Mouse (Mus musculus): ENCODE measurements around the gene Rarres2. TPM values are rescaled to one million over a fixed set of nuclear protein-coding genes. Genes with fewer than 3 reads are reported as not detected.

The Rarres2 gene
- polyA plus RNA-seq, 1 experiment from 2014 or later, result 84.0 TPM

DNA sequence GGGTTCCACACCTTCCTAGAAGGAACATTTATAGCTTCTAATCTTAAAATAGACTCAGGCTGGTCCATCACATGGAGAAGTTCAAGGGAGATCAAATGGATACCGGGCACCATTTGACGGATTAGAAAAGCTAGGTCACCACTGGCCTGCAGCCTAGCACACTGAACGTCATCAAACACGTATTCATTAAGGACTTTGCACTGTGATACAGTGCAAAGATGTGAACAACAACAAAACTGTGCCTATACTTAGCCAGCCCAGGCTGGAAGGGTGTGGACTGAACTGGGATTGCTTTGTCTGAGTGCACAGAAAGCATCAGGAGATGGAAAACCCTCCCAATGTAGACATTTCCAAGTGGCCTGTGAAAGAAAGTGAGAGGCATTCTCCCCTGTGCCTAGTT lies 18.8 kb downstream of the Rarres2 start:
- no peaks in the 10 kb centered on the region for H3K9me3 ChIP-seq
- 73% methylated on average over 4 of the region's 4 CpGs for WGBS
- no peaks in the 10 kb centered on the region for H3K27me3 ChIP-seq
- H3K4me3 ChIP-seq, result peak overlapping the region; percentile 59
- H3K9ac ChIP-seq, result peak overlapping the region; percentile 61; the same call in 1 of the 2 replicates
- H3K4me2 ChIP-seq, result peak overlapping the region; percentile 82
- ATAC-seq (ENCODE audit: borderline replicate concordance, extremely low read depth, low FRiP score, low TSS enrichment), result no peak
- H3K27ac ChIP-seq, result peak overlapping the region; percentile 99
- peaks cover 9% of the 10 kb centered on the region; the same call in 1 of the 2 replicates for H3K4me1 ChIP-seq
- no peaks in the 10 kb centered on the region for H3K36me3 ChIP-seq

DNA sequence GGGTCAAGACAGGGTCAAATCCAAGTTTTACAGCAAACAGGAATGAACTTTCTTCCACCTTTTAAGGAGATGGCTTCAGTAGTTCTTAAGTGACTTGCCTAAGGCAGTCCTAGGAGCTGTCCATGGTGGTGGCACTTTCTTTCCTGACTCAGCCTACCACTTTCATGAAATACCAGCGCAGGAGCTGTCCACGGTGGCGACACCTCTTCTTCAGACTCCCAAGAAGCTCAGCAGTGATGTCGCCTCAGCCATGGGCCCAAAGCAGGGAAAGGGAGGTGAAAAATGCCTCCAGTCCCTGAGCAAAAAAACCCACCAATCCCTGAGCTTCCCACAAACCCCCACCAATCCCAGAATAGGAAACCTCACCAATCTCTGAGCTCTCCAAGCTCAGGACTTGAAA lies 19.7 kb downstream of the Rarres2 start:
- Histone ChIP-seq H3K27ac (no peak overlapping the region), H3K4me3 (no peak overlapping the region), H3K4me1 (peaks cover 9% of the 10 kb centered on the region; the same call in 1 of the 2 replicates), H3K9ac (no peak overlapping the region), H3K27me3 (no peaks in the 10 kb centered on the region), H3K36me3 (no peaks in the 10 kb centered on the region), H3K9me3 (no peaks in the 10 kb centered on the region), H3K4me2 (no peak overlapping the region)
- 50% methylated on average over 4 of the region's 4 CpGs for WGBS
- ATAC-seq (ENCODE audit: borderline replicate concordance, extremely low read depth, low FRiP score, low TSS enrichment), result no peak

DNA sequence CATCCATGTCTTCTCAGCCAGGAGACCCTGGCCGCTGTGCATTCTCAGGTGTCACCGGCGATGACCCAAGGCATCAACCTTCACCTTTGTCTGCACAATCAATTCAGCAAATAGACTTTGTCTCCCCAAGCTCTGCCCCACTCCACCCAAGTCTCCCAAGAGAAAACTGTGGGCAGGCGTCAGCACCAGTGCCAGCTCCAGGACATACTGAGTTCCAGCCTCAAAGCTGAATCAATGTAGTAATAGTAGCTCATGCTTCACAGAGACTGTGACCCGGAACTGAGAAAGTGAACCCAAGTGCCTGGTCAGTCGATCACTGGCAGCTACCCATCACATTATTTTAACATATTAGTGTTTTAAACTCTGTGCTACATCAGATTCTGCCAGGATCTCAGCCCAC lies 24.3 kb downstream of the Rarres2 start:
- Histone ChIP-seq H3K4me1 (no peaks in the 10 kb centered on the region), H3K4me2 (no peak overlapping the region), H3K27me3 (no peaks in the 10 kb centered on the region), H3K27ac (no peak overlapping the region), H3K9me3 (no peaks in the 10 kb centered on the region), H3K4me3 (no peak overlapping the region), H3K36me3 (no peaks in the 10 kb centered on the region), H3K9ac (no peak overlapping the region)
- no peak for ATAC-seq (ENCODE audit: borderline replicate concordance, extremely low read depth, low FRiP score, low TSS enrichment)
- WGBS, result 79% methylated on average over 6 of the region's 6 CpGs

DNA sequence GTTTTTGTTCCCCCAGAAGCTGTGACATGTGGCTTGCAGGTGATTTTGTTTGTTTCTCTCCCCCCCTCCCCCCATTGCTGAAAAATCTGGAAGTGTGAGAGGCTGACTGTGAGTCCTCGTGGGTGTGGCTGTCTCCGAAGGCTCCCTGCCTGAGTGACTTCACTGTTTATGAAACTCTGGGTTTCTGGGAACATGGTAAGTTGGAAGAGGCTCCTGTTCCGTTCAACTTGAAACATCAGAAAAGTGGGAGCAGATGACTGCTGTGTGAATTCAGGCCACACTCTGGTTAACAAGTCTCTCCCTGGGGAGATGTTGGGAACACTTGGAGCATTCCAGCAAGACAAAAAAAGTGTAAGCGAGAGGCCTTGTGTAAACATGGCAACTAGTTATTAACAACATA lies 25.7 kb downstream of the Rarres2 start:
- WGBS, result 49% methylated on average over 4 of the region's 4 CpGs
- Histone ChIP-seq H3K27me3 (no peaks in the 10 kb centered on the region), H3K36me3 (no peaks in the 10 kb centered on the region), H3K4me3 (no peak overlapping the region), H3K27ac (no peak overlapping the region), H3K9me3 (no peaks in the 10 kb centered on the region), H3K4me2 (no peak overlapping the region), H3K9ac (no peak overlapping the region), H3K4me1 (peaks cover 3% of the 10 kb centered on the region)
- no peak for ATAC-seq (ENCODE audit: borderline replicate concordance, extremely low read depth, low FRiP score, low TSS enrichment)

DNA sequence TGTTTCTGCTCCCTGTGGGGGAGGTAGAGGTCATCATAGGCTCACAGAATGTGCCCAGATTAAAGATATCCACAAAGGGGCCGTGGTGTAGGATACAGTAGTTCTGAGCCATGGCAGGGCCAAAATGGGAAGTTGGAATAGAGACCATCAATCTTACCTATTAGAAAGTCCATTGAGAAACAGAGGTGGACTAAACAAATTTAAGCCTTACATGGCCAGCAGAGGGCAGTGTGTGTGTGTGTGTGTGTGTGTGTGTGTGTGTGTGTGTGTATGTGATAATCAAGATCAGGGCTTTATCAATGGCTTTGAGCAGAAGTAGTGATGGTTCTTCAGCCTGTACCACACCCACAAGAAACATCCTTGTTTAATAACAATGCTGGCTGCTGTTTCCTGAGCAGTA lies 26.3 kb downstream of the Rarres2 start:
- Histone ChIP-seq H3K27ac (no peak overlapping the region), H3K4me2 (no peak overlapping the region), H3K4me1 (peaks cover 7% of the 10 kb centered on the region), H3K27me3 (no peaks in the 10 kb centered on the region), H3K36me3 (no peaks in the 10 kb centered on the region), H3K4me3 (no peak overlapping the region), H3K9ac (no peak overlapping the region), H3K9me3 (no peaks in the 10 kb centered on the region)
- ATAC-seq (ENCODE audit: borderline replicate concordance, extremely low read depth, low FRiP score, low TSS enrichment), result no peak; the same call in 1 of the 2 replicates
- 64% methylated on average over 1 of the region's 1 CpGs for WGBS

DNA sequence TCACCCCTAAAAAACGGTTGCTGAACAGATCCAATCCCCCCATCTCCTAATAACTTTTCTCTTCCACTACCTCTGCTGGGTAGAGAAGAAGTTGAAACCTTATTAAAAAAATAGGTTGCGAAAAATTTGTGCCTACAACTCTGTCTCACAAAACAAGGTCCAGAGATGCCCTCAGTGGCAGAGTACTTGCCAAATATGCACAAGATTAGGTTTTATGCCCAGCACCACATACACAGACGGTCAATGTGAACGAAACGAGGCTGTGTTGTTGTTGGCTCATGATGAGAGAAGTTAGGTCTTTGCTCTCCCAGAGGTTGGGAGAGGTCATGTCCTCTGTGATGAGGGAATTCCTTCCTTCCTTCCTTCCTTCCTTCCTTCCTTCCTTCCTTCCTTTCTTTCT lies 27.3 kb downstream of the Rarres2 start:
- whole genome bisulfite sequencing, result 49% methylated on average over 5 of the region's 5 CpGs
- H3K36me3 ChIP-seq, result no peaks in the 10 kb centered on the region
- no peaks in the 10 kb centered on the region for H3K27me3 ChIP-seq
- H3K9me3 ChIP-seq, result no peaks in the 10 kb centered on the region
- H3K4me3 ChIP-seq, result no peak overlapping the region
- H3K27ac ChIP-seq, result no peak overlapping the region
- H3K4me2 ChIP-seq, result no peak overlapping the region
- H3K9ac ChIP-seq, result no peak overlapping the region
- H3K4me1 ChIP-seq, result peaks cover 9% of the 10 kb centered on the region
- ATAC-seq (ENCODE audit: borderline replicate concordance, extremely low read depth, low FRiP score, low TSS enrichment), result no peak

DNA sequence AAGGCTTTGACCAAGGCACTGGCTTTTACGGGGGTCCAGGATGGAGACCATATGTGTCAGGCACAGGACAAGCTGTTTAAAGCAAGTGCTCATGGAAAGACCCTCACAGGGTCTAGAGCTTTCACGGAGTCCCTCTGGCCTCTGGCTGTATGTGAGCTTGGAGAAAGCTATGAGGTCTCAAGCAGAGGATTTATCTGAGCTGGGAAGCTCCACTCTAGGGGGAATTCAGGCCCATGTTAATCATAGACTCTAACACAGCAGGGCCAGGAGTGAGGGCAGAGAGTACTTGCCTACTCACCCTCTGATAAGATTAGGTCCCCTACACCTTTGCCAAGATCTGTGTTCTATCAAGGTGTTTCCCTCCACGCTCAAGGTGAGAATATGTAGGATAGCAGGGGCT lies 30.0 kb downstream of the Rarres2 start:
- WGBS, result 85% methylated on average over 3 of the region's 3 CpGs
- H3K9ac ChIP-seq, result no peak overlapping the region
- H3K4me2 ChIP-seq, result no peak overlapping the region
- ATAC-seq (ENCODE audit: borderline replicate concordance, extremely low read depth, low FRiP score, low TSS enrichment), result no peak
- H3K27ac ChIP-seq, result no peak overlapping the region
- no peak overlapping the region for H3K4me3 ChIP-seq
- no peaks in the 10 kb centered on the region for H3K36me3 ChIP-seq
- no peaks in the 10 kb centered on the region for H3K27me3 ChIP-seq
- peaks cover 12% of the 10 kb centered on the region for H3K4me1 ChIP-seq
- H3K9me3 ChIP-seq, result no peaks in the 10 kb centered on the region

DNA sequence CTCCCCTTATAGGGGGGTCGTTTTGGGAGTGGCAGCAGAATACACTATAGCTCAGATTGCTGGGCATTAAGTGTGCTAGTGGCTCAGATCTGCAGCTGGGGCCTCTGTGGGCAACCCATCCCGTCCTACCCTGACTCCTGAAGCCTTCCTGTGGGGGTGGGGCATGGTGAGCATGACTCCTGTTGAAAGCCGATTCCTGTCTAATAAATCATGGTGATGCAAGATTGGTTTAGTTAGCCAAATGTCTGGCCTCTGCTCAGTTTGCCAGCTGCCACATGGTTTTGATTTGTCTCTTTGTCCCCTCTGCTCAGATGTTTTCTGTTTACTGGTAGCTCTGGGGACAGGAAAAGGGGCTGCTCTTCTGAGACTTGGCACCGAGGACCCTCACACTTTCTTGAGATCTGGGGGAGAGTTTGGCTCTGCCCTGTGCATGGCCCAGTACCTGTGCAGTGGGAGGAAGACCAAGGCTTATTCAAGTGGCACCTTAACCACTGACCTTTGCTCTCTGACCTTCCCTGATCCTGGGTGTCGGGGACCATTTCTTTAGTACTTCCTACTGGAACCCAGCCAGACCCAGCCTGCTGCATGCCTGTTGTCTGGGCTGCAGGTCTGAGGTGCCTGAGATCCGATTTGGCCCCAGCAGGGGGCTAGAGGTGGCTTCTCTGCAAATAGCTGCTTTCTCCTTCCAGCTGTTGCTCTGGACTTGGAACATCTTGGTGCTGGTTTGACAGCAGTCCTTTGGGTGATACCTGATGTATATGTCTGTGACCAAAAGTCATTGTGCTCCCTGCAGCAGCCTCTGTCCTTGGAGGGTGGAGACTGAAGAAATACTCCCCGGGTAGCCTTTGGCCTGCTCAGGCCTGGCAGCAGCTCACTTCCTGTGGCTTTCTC lies 30.8 kb downstream of the Rarres2 start:
- Histone ChIP-seq H3K4me3 (no peak overlapping the region), H3K27ac (peak overlapping the region; percentile 22; the same call in 1 of the 2 replicates), H3K9me3 (no peaks in the 10 kb centered on the region), H3K4me2 (no peak overlapping the region), H3K36me3 (no peaks in the 10 kb centered on the region), H3K27me3 (no peaks in the 10 kb centered on the region), H3K9ac (no peak overlapping the region), H3K4me1 (peaks cover 20% of the 10 kb centered on the region)
- WGBS, result 23% methylated on average over 7 of the region's 7 CpGs
- ATAC-seq (ENCODE audit: borderline replicate concordance, extremely low read depth, low FRiP score, low TSS enrichment), result peak; percentile 13; the same call in 1 of the 2 replicates

DNA sequence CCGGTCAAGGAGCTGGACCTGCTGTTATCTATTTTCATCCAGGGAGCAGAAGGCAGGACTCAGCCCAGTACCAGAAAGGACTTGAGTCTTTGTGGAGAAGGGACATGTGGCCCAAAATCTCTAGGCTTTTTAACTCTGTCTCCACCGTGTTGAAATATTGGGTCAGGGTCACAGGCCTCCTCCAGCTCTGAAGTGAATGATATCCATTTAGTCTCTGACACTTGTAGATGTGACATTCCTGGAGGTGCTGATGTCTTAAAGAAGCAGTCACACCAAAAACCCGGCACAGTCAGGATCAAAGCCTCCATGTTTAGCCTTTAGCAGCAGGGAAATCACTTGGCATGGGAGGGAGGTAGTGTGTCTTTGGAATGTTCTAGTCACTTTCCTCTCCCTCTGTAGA lies 31.9 kb downstream of the Rarres2 start:
- no peak overlapping the region for H3K9ac ChIP-seq
- H3K36me3 ChIP-seq, result no peaks in the 10 kb centered on the region
- no peaks in the 10 kb centered on the region for H3K9me3 ChIP-seq
- WGBS, result 41% methylated on average over 3 of the region's 3 CpGs
- no peak for ATAC-seq (ENCODE audit: borderline replicate concordance, extremely low read depth, low FRiP score, low TSS enrichment)
- no peak overlapping the region for H3K4me2 ChIP-seq
- no peak overlapping the region for H3K27ac ChIP-seq
- H3K4me1 ChIP-seq, result peaks cover 20% of the 10 kb centered on the region
- no peak overlapping the region for H3K4me3 ChIP-seq
- H3K27me3 ChIP-seq, result no peaks in the 10 kb centered on the region

DNA sequence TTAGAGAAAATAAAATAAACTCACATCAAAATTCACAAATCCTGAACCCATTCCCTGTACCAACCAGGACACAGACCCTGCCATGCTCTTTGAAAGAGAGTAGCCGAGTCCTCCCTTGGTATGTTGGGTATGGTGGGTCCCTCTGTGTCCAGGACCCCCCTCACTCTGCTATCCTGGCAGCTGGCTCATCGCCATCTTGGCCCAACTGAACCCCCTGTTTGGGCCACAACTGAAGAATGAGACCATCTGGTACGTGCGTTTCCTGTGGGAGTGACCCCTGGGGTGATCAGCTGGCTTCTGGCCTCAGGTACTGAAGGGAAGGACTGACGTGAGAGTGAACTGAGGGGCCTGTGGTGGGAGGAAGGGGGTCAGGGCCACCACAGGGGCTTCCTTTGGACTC lies 32.7 kb downstream of the Rarres2 start:
- Histone ChIP-seq H3K9ac (no peak overlapping the region), H3K4me3 (no peak overlapping the region)
- WGBS, result 70% methylated on average over 5 of the region's 5 CpGs

DNA sequence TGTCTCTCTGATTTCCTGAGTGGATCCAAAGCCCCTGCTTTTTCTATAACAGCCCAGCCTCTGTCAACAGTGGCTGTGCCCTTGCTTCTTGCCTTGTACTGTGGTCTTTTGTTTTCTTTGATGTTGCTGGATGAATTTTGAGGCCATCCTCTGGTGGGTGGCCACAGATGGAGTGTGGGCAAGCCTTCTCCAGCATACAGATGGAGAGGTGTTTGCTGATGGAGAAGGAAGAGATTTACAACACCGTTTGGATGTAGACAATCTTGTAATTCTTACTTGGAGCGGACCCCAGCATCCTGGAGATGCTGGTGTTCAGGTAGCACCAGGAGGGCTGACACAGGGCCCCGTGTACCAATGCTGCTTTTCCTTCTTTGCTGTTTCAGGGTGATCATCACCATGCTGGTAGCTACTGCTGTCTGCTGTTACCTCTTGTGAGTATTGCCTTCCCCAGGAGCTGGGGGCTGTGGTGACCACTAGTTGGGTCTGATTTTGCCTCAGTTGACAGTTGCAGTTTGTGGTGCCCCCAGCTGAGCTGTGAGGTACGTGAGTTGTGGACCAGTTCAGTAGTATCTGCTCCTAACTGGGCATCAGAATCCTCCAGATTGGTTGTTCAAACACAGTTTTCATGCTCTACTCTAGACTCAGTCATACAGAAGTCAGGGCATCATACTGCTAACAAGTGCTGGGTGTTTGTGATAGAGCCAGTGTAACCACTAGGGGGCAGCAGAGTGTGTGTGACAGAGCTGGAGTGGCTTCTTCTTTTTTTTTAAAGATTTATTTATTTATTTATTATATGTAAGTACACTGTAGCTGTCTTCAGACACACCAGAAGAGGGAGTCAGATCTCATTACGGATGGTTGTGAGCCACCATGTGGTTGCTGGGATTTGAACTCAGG lies 33.5 kb downstream of the Rarres2 start:
- no peak overlapping the region for H3K27ac ChIP-seq
- H3K27me3 ChIP-seq, result no peaks in the 10 kb centered on the region
- 61% methylated on average over 5 of the region's 5 CpGs for WGBS
- H3K36me3 ChIP-seq, result no peaks in the 10 kb centered on the region
- peaks cover 20% of the 10 kb centered on the region for H3K4me1 ChIP-seq
- H3K9me3 ChIP-seq, result no peaks in the 10 kb centered on the region
- no peak overlapping the region for H3K4me3 ChIP-seq
- no peak for ATAC-seq (ENCODE audit: borderline replicate concordance, extremely low read depth, low FRiP score, low TSS enrichment)
- H3K4me2 ChIP-seq, result no peak overlapping the region
- H3K9ac ChIP-seq, result no peak overlapping the region

More for the DNA sequence above, 32.7 kb downstream of the Rarres2 start:
- Histone ChIP-seq H3K36me3 (no peaks in the 10 kb centered on the region), H3K27ac (no peak overlapping the region), H3K9me3 (no peaks in the 10 kb centered on the region), H3K4me1 (peaks cover 20% of the 10 kb centered on the region), H3K27me3 (no peaks in the 10 kb centered on the region), H3K4me2 (no peak overlapping the region)
- no peak for ATAC-seq (ENCODE audit: borderline replicate concordance, extremely low read depth, low FRiP score, low TSS enrichment)

Measured in lung, embryonic 15.5 days (tissue).